Mouse (Mus musculus) G1E (cell line): ENCODE data around the gene Micu1.

Source experiments
- CTCF ChIP-seq: IDR thresholded peaks from 2 replicates; pipeline ENCODE4 v1.5.1; 2012; ENCODE audit warnings: low read depth, low read length, inconsistent platforms, mixed read lengths
- GATA1 ChIP-seq: IDR thresholded peaks from 2 replicates; pipeline ENCODE4 v1.6.1; 2012; ENCODE audit warnings: borderline replicate concordance, low read length, inconsistent platforms, mixed read lengths

- no peak for TF ChIP-seq CTCF
- TF ChIP-seq GATA1: no peak
These were observed 93.6 kb downstream of the Micu1 start for GRCm38 (mm10) chr10:59795902-59796301.
